Mouse (Mus musculus) granulocyte monocyte progenitor cell, adult 5-6 weeks (primary cell): ENCODE measurements around the gene Nxpe4. TPM values are rescaled to one million over a fixed set of nuclear protein-coding genes. Genes with fewer than 3 reads are reported as not detected.
"Not testable (repeated sequence)": the region's sequence is repeated elsewhere in the genome, so short reads cannot be mapped to it uniquely, and the experiment has no call there.

Experiments
- ATAC-seq: replicated peaks from 2 replicates; pipeline ENCODE4 v1.8.0; 2016; ENCODE audit warnings: mild to moderate bottlenecking, moderate TSS enrichment, inconsistent platforms; ENCODE audit not compliant: poor library complexity, severe bottlenecking
- total RNA-seq, 2 experiments: library from RNA; stranded (forward) in 1 of 2; stranded (reverse) in 1 of 2; fragments of 200-712, 200-1000 nt in 1 of 2; fragments of >200 nt in 1 of 2; fragmentation: Nextera tagmentation in 1 of 2; gene quantifications; 2 replicates each; pipeline ENCODE4 v1.2.3; 2014 to 2017

Nxpe4 gene
- total RNA-seq, 2 experiments from 2014 or later = 0.93 to 1.7 TPM

GRCm38 (mm10) chr9:48388451-48388850 lies 226.6 kb downstream of the Nxpe4 start:
- peak; percentile 74 for ATAC-seq

DNA sequence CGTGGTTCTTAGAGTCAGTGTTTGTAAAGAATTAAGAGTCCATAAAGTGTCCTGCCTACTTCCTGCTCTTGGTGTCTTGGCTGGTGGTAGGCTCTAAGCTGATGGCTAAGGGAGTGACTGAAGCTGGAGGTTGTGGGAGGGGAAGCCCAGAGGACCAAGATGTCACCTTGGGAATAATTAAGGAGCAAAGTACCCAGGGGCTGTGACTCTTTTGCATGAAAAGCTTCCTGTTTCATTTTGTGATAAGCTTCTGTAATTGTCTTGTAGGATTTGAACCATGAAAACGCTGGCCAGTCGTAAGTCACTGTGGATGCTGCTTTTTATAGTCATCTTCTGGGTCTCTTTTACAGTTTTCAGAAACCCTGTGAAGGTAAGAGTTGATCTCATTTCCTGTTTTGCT lies 228.2 kb downstream of the Nxpe4 start:
- peak; percentile 37 for ATAC-seq

GRCm38 (mm10) chr9:48403590-48404209 lies 241.9 kb downstream of the Nxpe4 start:
- peak; percentile 95 for ATAC-seq

- ATAC-seq = no peak
Measured at GRCm38 (mm10) chr9:48404687-48405086, 242.9 kb downstream of the Nxpe4 start.

- no peak for ATAC-seq
Measured at GRCm38 (mm10) chr9:48407549-48408327, 245.9 kb downstream of the Nxpe4 start.

DNA sequence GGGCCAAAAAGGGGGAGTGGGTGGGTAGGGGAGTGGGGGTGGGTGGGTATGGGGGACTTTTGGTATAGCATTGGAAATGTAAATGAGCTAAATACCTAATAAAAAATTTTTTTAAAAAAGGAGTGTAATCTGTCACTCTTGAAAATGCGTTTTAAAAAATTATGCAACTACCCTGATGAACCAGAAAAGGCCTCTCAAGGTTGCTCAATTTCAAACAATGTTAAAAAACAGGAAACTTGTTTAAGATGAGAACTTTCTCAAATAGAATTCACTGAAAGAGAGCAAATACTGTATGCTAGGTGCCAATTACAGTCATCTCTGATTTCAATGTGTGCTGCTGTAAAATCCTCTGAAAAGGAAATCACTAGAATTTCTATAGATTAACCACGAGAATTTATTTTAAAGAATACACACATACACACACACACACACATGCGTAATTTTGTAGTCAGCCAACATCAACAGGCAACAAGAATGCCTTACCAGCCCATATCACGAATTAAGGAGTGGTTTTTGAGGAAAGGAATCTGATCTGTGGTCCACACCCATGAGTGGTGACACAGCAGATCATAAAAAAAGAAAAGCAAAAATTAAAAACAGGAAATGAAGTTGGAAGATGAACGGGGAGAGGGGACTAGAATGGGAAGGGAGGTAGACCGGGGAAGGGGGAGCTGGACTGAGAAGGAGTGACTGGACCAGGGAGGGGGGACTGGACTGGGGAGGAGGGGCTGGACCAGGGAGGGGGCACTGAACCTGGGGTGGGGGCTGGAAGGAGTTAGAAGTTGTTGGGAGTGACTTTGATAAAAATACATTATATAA lies 248.6 kb downstream of the Nxpe4 start:
- peak; percentile 68 for ATAC-seq

GRCm38 (mm10) chr9:48413591-48413990 lies 251.8 kb downstream of the Nxpe4 start:
- no peak for ATAC-seq

GRCm38 (mm10) chr9:48417366-48417765 lies 255.5 kb downstream of the Nxpe4 start:
- not testable (repeated sequence) for ATAC-seq

- peak; percentile 60 for ATAC-seq
Measured at GRCm38 (mm10) chr9:48417994-48418393, 256.2 kb downstream of the Nxpe4 start.

GRCm38 (mm10) chr9:48418397-48418796 lies 256.6 kb downstream of the Nxpe4 start:
- no peak for ATAC-seq

- ATAC-seq = no peak
Measured at GRCm38 (mm10) chr9:48418829-48419228, 257.0 kb downstream of the Nxpe4 start.

- no peak for ATAC-seq
Measured at GRCm38 (mm10) chr9:48420437-48420836, 258.6 kb downstream of the Nxpe4 start.

DNA sequence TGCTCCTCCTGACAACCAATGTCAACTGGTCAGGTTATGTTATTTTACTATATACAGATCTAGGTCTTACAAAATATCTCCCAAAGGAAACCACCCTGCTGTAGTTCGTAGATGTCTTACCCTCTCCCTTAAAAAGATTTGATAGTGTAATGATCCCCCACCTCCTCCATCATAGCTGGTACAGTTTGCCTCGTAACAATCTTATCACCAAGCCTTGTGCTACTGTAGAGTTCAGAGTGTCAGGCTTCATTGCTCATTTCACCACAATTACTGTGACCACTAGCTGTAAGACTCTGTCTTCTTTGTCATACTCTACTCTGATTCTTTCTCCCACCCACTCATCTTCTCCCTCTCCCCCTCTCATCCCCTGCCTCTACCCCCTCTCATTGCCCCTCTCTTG lies 259.2 kb downstream of the Nxpe4 start:
- ATAC-seq = no peak

DNA sequence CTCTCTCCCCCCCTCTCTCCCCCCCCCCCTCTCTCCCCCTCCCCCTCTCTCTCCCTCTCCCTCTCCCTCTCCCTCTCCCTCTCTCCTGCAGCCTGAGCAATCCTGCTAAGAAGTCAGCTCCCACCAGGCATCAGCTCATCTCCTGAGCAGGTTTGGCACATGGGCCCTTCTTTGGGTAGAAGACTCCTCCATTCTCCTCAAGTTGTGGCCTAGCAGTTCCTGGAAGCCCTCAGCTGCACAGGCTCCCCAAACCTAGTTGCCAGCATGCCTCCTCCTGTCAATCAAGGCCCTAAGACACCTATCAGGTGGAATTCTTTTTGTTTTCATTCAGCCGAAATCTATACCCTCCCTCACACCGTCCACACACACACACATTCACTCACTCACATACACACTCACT lies 259.7 kb downstream of the Nxpe4 start:
- no peak for ATAC-seq

GRCm38 (mm10) chr9:48422382-48422781 lies 260.6 kb downstream of the Nxpe4 start:
- peak; percentile 92 for ATAC-seq

DNA sequence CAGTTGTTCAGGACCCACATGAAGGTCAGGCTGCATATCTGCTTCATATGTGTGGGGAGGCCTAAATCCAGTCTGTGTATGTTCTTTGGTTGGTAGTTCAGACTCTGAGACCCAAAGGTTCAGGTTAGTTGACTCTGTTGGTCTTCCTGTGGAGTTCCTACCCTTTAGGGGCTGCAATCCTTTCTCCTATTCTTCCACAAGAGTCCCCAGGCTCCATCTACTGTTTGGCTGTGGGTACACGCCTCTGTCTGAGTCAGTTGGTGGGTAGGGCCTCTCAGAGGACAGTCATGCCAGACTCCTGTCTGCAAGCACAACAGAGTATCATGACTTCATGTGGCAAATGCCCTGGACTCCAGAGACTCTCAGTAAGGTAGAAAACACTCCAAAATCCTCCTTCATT lies 261.4 kb downstream of the Nxpe4 start:
- no peak for ATAC-seq

- no peak for ATAC-seq
Measured at GRCm38 (mm10) chr9:48427176-48427575, 265.4 kb downstream of the Nxpe4 start.

DNA sequence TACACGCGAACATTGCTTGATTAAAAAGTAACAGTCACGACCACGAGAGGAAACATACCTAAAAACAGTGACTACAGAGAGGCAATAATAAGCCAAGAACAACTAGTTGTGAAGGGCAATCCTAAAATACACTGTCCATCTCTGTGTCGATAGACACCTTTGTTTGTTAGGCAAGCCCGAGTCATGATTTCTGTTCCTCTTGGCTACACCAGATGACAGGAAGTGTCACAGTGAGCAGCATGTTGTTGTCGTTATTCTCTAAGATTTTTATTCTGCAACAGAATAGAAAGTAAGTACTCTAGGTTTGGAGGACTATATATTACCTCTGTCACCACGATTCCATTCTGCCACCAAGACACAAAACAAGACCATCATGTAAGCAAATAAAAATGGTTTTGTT lies 270.6 kb downstream of the Nxpe4 start:
- ATAC-seq = peak; percentile 88

DNA sequence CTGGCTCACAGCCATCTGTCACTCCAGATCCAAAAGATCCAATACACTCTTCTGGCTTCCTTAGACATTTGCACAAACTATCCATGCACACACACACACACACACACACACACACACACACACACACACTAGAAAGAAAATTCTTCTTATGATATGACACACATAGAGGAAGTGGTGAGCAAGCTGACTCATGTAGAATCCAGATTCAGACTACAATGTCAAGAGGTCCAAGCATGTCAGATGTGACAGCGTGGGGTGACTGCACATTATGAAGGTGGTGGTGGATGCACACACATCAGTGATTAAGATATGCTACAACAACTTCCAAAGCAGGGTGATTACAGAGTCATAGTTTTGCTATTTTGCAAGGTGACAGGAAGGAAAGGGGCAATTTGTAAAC lies 282.1 kb downstream of the Nxpe4 start:
- ATAC-seq = peak; percentile 69

DNA sequence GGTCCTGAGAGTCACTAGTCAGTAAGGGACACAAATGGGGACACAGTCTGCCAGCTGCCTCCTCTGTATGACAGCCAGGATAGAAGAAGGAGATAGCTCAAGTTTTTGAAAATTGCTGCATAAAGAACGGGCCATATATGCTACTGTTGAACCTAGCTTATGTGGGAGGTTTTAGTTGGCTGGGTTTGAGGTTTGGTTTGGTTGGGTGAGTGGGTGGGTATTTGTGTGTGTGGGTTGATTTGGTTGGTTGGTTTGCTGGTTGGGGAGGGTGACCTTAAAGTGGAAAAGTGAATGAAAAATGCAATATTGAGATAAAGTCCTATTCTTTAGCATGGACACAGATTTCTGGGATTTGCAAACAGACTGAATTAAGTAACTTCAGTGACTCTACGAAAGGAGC lies 283.0 kb downstream of the Nxpe4 start:
- ATAC-seq = no peak

DNA sequence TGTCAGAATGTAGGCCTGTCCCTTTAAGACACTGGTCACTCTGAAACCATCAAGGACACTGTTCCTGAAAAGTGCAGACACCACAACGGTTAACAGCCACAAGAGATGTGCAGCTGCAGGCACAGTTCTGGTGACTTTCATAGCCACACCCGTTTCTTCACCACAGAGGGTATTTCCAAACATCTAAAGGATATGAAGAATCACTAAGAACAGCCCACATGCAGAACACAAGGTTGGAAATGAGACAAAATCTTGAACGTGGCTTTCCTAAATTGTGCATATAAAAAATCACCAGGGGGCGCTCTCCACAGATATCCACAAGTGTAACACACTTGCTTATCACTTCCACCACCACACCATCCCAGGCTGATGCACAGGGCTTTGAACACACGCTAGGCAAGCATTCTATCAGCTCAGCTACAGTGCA lies 286.0 kb downstream of the Nxpe4 start:
- peak; percentile 91 for ATAC-seq
